Mouse (Mus musculus): ENCODE results near the gene Eefsec. TPM values are rescaled to one million over a fixed set of nuclear protein-coding genes. Genes with fewer than 3 reads are reported as not detected.

The Eefsec gene
- polyA plus RNA-seq, 1 experiment: 18.7 TPM

DNA sequence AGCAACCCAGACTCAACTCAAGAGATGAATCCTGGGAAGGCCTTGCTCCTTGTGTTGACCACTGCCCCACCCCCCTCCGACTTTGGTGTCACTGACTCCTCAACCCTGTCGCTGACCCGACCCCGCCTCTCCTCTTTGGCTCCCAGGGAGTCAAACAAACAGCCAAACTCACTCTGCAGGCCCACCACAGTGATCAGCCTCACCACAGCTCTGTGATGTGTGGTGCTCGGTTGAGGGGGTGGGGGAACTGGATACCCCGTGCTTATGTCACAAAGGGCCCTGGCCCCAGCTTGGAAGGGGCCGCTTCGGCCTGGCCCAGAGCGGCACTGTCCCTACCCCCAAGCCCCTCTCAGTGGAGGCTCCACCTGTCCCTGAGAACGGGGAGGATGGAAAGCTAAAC lies 224.4 kb downstream of the Eefsec start, which contains the start of gene Dnajb8:
Gene Dnajb8, plus strand, starts transcription at position 301 of the 400 bp plus-strand sequence.
- H3K9ac ChIP-seq (ENCODE audit: low read depth, poor library complexity, severe bottlenecking): no peak within 1 kb of the TSS
- no peak within 1 kb of the TSS for H3K4me3 ChIP-seq (ENCODE audit: low read depth, low read length)
- H3K9me3 ChIP-seq (replicated peaks; ENCODE audit: control insufficient read depth, insufficient read depth, low read length, poor library complexity, severe bottlenecking): no peaks in the 10 kb centered on the region
- H3K36me3 ChIP-seq (ENCODE audit: control insufficient read depth, insufficient read depth, low read length, poor library complexity, severe bottlenecking): no peaks in the 10 kb centered on the region
- H3K4me1 ChIP-seq (ENCODE audit: control insufficient read depth, insufficient read depth, low read length): peaks cover 3% of the 10 kb centered on the region
- H3K27me3 ChIP-seq (ENCODE audit: control insufficient read depth, insufficient read depth, low read length, poor library complexity, severe bottlenecking): no peaks in the 10 kb centered on the region
- no peak within 1 kb of the TSS for H3K27ac ChIP-seq (ENCODE audit: insufficient read depth, low read length)
- no peak for TF ChIP-seq CTCF (IDR thresholded peaks at IDR 0.05; ENCODE audit: low read depth, low read length)
- TF ChIP-seq EP300 (IDR thresholded peaks at IDR 0.05; ENCODE audit: insufficient read depth, low read depth, low read length): no peak
- TF ChIP-seq POLR2A (IDR thresholded peaks at IDR 0.05; ENCODE audit: insufficient read depth, low read length): no peak

DNA sequence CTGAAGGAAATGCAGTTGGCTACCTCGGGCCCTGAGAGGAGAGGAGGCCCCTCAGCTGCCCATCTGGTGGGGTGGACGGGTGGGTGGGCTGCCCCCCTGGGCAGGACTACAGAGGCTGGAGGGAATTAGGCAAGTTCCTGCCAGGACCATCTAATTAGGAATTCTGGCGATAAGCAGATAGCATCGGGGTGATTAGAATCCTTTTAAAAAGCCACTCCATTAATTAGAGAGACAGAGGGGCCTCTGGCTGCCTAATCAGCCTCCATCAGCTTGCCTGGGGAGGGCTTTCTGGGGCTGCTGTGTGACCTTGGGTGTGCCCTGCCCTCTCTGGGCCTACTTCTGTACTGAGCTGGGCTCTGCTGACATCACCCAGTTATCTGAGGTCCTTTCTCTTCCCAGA lies 227.2 kb downstream of the Eefsec start:
- Histone ChIP-seq H3K36me3 (ENCODE audit: control insufficient read depth, insufficient read depth, low read length, poor library complexity, severe bottlenecking) (no peaks in the 10 kb centered on the region), H3K4me1 (ENCODE audit: control insufficient read depth, insufficient read depth, low read length) (peaks cover 6% of the 10 kb centered on the region), H3K4me3 (ENCODE audit: low read depth, low read length) (no peak overlapping the region), H3K9ac (ENCODE audit: low read depth, poor library complexity, severe bottlenecking) (no peak overlapping the region), H3K9me3 (replicated peaks; ENCODE audit: control insufficient read depth, insufficient read depth, low read length, poor library complexity, severe bottlenecking) (no peaks in the 10 kb centered on the region), H3K27ac (ENCODE audit: insufficient read depth, low read length) (no peak overlapping the region), H3K27me3 (ENCODE audit: control insufficient read depth, insufficient read depth, low read length, poor library complexity, severe bottlenecking) (no peaks in the 10 kb centered on the region)
- no peak for TF ChIP-seq POLR2A (IDR thresholded peaks at IDR 0.05; ENCODE audit: insufficient read depth, low read length)
- no peak for TF ChIP-seq EP300 (IDR thresholded peaks at IDR 0.05; ENCODE audit: insufficient read depth, low read depth, low read length)
- no peak for TF ChIP-seq CTCF (IDR thresholded peaks at IDR 0.05; ENCODE audit: low read depth, low read length)

DNA sequence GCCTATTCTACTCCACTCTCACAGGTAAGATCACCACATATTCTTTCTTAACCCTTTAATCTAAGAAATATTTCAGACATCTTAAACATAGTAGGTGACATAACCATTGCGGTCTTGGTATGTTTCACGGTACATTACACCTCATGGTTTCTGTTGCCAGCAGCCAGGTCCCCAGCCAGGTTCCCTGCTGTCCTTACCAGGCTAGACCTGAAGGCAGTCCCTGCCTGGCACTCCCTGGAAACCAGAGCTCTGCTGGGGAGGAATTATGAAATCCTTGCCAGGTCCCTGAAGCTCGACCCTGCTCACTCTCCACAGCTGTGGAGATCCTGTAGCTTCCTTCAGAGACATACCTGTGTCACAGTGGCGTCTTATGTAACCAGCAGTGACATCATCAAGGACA lies 230.1 kb downstream of the Eefsec start:
- no peaks in the 10 kb centered on the region for H3K27me3 ChIP-seq (ENCODE audit: control insufficient read depth, insufficient read depth, low read length, poor library complexity, severe bottlenecking)
- H3K4me3 ChIP-seq (ENCODE audit: low read depth, low read length): no peak overlapping the region
- TF ChIP-seq CTCF (IDR thresholded peaks at IDR 0.05; ENCODE audit: low read depth, low read length) (no peak), EP300 (IDR thresholded peaks at IDR 0.05; ENCODE audit: insufficient read depth, low read depth, low read length) (no peak), POLR2A (IDR thresholded peaks at IDR 0.05; ENCODE audit: insufficient read depth, low read length) (no peak)
- H3K27ac ChIP-seq (ENCODE audit: insufficient read depth, low read length): no peak overlapping the region
- H3K9me3 ChIP-seq (replicated peaks; ENCODE audit: control insufficient read depth, insufficient read depth, low read length, poor library complexity, severe bottlenecking): no peaks in the 10 kb centered on the region
- H3K9ac ChIP-seq (ENCODE audit: low read depth, poor library complexity, severe bottlenecking): no peak overlapping the region
- H3K4me1 ChIP-seq (ENCODE audit: control insufficient read depth, insufficient read depth, low read length): peaks cover 6% of the 10 kb centered on the region
- no peaks in the 10 kb centered on the region for H3K36me3 ChIP-seq (ENCODE audit: control insufficient read depth, insufficient read depth, low read length, poor library complexity, severe bottlenecking)

DNA sequence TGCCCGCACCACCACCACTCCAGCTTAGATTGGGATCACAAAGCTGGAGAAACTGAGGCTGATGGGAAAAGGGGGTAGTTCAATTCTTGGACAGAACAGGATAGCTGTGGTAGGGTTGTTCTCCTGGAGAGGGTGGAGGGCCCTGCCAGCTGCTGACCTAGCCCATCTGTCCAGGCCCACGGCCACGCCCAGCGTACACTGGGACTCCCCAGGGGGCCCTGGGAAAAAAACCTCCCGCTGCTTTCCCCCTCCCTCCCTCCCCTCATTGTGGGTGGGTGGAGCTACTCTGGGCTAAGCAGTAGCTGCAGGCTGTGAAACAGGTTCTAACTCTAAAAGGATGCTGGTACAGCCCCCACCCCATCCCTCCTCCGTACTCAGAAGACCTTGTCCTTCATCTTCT lies 230.5 kb downstream of the Eefsec start:
- no peak for TF ChIP-seq CTCF (IDR thresholded peaks at IDR 0.05; ENCODE audit: low read depth, low read length)
- 0 out of 2 replicates have a peak, but pooled peaks have one; percentile 11 for TF ChIP-seq EP300 (IDR thresholded peaks at IDR 0.05; ENCODE audit: insufficient read depth, low read depth, low read length)
- no peak for TF ChIP-seq POLR2A (IDR thresholded peaks at IDR 0.05; ENCODE audit: insufficient read depth, low read length)

DNA sequence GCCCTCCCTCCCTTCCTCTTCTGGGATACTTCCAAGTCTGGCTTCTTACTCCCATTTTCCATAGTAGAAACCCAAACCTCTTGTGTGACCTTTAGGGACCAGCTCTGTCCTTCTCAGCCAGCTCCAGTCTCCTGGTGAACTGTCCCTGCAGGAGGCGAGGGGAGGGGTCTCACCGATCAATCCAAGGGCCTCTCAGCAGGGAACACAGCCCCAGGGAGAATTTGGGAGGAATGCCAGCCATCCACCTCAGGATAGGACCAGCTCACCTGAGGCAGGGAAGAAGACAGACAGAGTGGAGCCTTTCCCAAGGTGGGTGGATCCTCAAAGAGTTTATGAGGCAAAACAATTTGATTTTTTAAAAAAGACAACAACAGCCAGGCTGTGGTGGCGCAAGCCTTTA lies 236.2 kb downstream of the Eefsec start:
- Histone ChIP-seq H3K27ac (ENCODE audit: insufficient read depth, low read length) (no peak overlapping the region), H3K27me3 (ENCODE audit: control insufficient read depth, insufficient read depth, low read length, poor library complexity, severe bottlenecking) (no peaks in the 10 kb centered on the region), H3K9me3 (replicated peaks; ENCODE audit: control insufficient read depth, insufficient read depth, low read length, poor library complexity, severe bottlenecking) (no peaks in the 10 kb centered on the region), H3K4me3 (ENCODE audit: low read depth, low read length) (no peak overlapping the region), H3K9ac (ENCODE audit: low read depth, poor library complexity, severe bottlenecking) (no peak overlapping the region), H3K4me1 (ENCODE audit: control insufficient read depth, insufficient read depth, low read length) (peaks cover 6% of the 10 kb centered on the region), H3K36me3 (ENCODE audit: control insufficient read depth, insufficient read depth, low read length, poor library complexity, severe bottlenecking) (no peaks in the 10 kb centered on the region)
- TF ChIP-seq CTCF (IDR thresholded peaks at IDR 0.05; ENCODE audit: low read depth, low read length) (no peak), EP300 (IDR thresholded peaks at IDR 0.05; ENCODE audit: insufficient read depth, low read depth, low read length) (peak; percentile 79)

More for the DNA sequence above, 230.5 kb downstream of the Eefsec start:
- H3K36me3 ChIP-seq (ENCODE audit: control insufficient read depth, insufficient read depth, low read length, poor library complexity, severe bottlenecking): no peaks in the 10 kb centered on the region
- no peak overlapping the region for H3K27ac ChIP-seq (ENCODE audit: insufficient read depth, low read length)
- H3K27me3 ChIP-seq (ENCODE audit: control insufficient read depth, insufficient read depth, low read length, poor library complexity, severe bottlenecking): no peaks in the 10 kb centered on the region
- no peak overlapping the region for H3K4me3 ChIP-seq (ENCODE audit: low read depth, low read length)
- no peak overlapping the region for H3K9ac ChIP-seq (ENCODE audit: low read depth, poor library complexity, severe bottlenecking)
- H3K9me3 ChIP-seq (replicated peaks; ENCODE audit: control insufficient read depth, insufficient read depth, low read length, poor library complexity, severe bottlenecking): no peaks in the 10 kb centered on the region
- H3K4me1 ChIP-seq (ENCODE audit: control insufficient read depth, insufficient read depth, low read length): peaks cover 6% of the 10 kb centered on the region

DNA sequence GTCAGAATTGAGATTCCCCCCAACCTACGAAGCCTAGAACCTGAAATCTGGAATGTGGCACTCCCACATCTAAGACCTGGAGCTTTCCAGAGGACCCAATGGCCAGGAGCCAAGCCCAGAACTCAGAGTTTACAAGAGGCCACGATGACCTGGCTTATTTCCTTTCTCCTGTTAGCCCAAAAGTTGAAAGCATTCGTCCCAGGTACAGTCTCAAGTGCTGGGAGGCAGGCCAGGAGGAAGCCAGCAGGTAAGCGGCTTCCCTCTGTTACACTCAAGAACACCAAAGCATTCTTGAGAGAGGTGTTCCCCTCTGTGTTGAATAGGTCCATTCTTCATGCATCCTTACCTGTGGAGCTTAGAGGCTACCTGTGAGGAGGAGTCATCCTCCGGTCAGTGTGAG lies 236.9 kb downstream of the Eefsec start:
- Histone ChIP-seq H3K4me1 (ENCODE audit: control insufficient read depth, insufficient read depth, low read length) (peaks cover 6% of the 10 kb centered on the region), H3K27me3 (ENCODE audit: control insufficient read depth, insufficient read depth, low read length, poor library complexity, severe bottlenecking) (no peaks in the 10 kb centered on the region), H3K27ac (ENCODE audit: insufficient read depth, low read length) (no peak overlapping the region)

More for the DNA sequence above, 236.9 kb downstream of the Eefsec start:
- no peak overlapping the region for H3K4me3 ChIP-seq (ENCODE audit: low read depth, low read length)
- H3K9ac ChIP-seq (ENCODE audit: low read depth, poor library complexity, severe bottlenecking): no peak overlapping the region
- TF ChIP-seq CTCF (IDR thresholded peaks at IDR 0.05; ENCODE audit: low read depth, low read length) (no peak), EP300 (IDR thresholded peaks at IDR 0.05; ENCODE audit: insufficient read depth, low read depth, low read length) (peak; percentile 58; the same call in 1 of the 2 replicates), POLR2A (IDR thresholded peaks at IDR 0.05; ENCODE audit: insufficient read depth, low read length) (no peak)
- H3K9me3 ChIP-seq (replicated peaks; ENCODE audit: control insufficient read depth, insufficient read depth, low read length, poor library complexity, severe bottlenecking): no peaks in the 10 kb centered on the region
- no peaks in the 10 kb centered on the region for H3K36me3 ChIP-seq (ENCODE audit: control insufficient read depth, insufficient read depth, low read length, poor library complexity, severe bottlenecking)
